Mouse (Mus musculus) heart, embryonic 13.5 days (tissue): ENCODE data around the gene Dnah17. TPM values are rescaled to one million over a fixed set of nuclear protein-coding genes. Genes with fewer than 3 reads are reported as not detected.

Source experiments
- ATAC-seq: fragments of 200-750 bp; cut with Nextera tagmentation; 2 replicates; pipeline ENCODE4 v1.8.0; 2017; ENCODE audit warnings: moderate TSS enrichment; ENCODE audit not compliant: insufficient number of reproducible peaks, low FRiP score, low TSS enrichment; ENCODE audit errors: extremely low read depth
- H3K27ac ChIP-seq: fragments of 300-500 bp; sonication (generic); replicated peaks from 2 replicates; pipeline ENCODE4 v1.5.1; 2015; ENCODE audit warnings: moderate library complexity, mild to moderate bottlenecking, inconsistent platforms
- H3K27me3 ChIP-seq: fragments of 300-500 bp; sonication (generic); replicated peaks from 2 replicates; pipeline ENCODE4 v1.6.1; 2015; ENCODE audit warnings: mild to moderate bottlenecking, inconsistent platforms
- H3K36me3 ChIP-seq: fragments of 300-500 bp; sonication (generic); 2 replicates; pipeline ENCODE4 v1.6.1; 2015; ENCODE audit warnings: mild to moderate bottlenecking, inconsistent platforms
- H3K4me1 ChIP-seq: fragments of 300-500 bp; sonication (generic); 2 replicates; pipeline ENCODE4 v1.6.1; 2015; ENCODE audit warnings: inconsistent platforms
- H3K4me2 ChIP-seq: fragments of 300-500 bp; sonication (generic); 2 replicates; pipeline ENCODE4 v1.6.1; 2015; ENCODE audit warnings: inconsistent platforms, mild to moderate bottlenecking, moderate library complexity
- H3K4me3 ChIP-seq: fragments of 300-500 bp; sonication (generic); 2 replicates; pipeline ENCODE4 v1.5.1; 2015; ENCODE audit warnings: moderate library complexity, mild to moderate bottlenecking, inconsistent platforms
- H3K9ac ChIP-seq: fragments of 300-500 bp; sonication (generic); 2 replicates; pipeline ENCODE4 v1.6.1; 2015; ENCODE audit warnings: inconsistent platforms, mild to moderate bottlenecking, moderate library complexity
- H3K9me3 ChIP-seq: fragments of 300-500 bp; sonication (generic); 2 replicates; pipeline ENCODE4 v1.6.1; 2016; ENCODE audit warnings: inconsistent platforms
- WGBS: fragments of 180-500 bp; shearing (Covaris S2); methylation state at CpG from one replicate; pipeline ENCODE4 v1.1.7; 2015; ENCODE audit warnings: mixed read lengths; 5-methylcytosine and 5-hydroxymethylcytosine counted together
- polyA plus RNA-seq: library from polyadenylated mRNA; unstranded; fragments of >200 nt; fragmentation: Nextera tagmentation; extraction: Ambion mirVana; gene quantifications from 2 replicates; pipeline ENCODE4 v1.2.1, GENCODE M21; 2015

Gene Dnah17
- polyA plus RNA-seq, 1 experiment from 2014 or later = 0.05 TPM

DNA sequence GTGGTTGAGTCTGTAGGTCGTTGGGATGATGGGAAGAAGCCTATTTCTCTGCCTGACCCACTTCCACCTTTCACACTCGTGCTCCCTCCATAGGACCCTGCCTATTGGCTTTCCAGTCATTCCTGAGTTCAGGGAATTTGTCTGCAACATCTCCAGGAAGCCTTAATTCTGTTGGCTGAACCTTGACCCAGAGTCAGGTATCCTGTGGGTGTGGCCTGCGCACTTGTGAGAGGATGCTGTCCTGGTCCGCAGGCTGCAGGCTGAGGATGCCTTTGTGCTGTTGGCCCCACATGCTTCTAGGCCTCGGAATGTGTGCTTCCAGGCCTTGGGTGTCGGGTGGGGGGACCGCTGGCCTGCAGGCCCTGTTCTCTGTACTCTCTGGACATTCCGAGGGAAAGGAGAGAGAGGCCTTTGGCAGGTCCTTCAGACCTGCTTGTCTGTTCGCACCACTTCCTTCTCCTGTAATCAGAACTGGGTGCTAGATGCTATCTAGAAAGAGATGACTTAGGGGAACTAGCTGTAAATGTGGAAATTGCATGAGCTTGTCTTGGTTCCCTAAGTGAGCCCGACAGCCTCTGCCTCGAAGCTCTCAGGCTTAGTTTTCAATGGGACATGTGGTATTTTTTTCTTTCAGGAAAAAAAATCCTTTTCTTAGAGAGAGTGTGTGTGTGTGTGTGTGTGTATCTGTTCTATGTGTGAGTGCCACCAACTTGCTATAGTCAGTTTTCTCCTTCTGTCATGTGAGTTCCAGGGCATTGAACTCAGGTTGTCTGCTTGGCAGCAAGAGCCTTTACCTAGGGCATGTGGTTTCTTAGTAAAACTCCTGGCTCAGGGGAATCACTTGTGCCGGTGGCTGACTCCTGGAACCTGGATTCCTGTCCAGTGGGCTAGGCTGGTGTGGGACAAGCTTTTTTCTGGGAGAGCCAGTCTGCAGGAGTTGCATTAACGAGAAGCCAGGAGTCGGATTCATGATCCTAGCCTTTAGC, 137.0 kb downstream of the Dnah17 start:
- Histone ChIP-seq H3K9ac (peak overlapping the region; percentile 71), H3K9me3 (no peaks in the 10 kb centered on the region), H3K36me3 (no peaks in the 10 kb centered on the region), H3K27ac (peak overlapping the region; percentile 87), H3K4me1 (peaks cover 82% of the 10 kb centered on the region), H3K4me3 (no peak overlapping the region), H3K4me2 (peak overlapping the region; percentile 34), H3K27me3 (no peaks in the 10 kb centered on the region)
- ATAC-seq = no peak
- 64% methylated on average over 14 of the region's 14 CpGs for WGBS

DNA sequence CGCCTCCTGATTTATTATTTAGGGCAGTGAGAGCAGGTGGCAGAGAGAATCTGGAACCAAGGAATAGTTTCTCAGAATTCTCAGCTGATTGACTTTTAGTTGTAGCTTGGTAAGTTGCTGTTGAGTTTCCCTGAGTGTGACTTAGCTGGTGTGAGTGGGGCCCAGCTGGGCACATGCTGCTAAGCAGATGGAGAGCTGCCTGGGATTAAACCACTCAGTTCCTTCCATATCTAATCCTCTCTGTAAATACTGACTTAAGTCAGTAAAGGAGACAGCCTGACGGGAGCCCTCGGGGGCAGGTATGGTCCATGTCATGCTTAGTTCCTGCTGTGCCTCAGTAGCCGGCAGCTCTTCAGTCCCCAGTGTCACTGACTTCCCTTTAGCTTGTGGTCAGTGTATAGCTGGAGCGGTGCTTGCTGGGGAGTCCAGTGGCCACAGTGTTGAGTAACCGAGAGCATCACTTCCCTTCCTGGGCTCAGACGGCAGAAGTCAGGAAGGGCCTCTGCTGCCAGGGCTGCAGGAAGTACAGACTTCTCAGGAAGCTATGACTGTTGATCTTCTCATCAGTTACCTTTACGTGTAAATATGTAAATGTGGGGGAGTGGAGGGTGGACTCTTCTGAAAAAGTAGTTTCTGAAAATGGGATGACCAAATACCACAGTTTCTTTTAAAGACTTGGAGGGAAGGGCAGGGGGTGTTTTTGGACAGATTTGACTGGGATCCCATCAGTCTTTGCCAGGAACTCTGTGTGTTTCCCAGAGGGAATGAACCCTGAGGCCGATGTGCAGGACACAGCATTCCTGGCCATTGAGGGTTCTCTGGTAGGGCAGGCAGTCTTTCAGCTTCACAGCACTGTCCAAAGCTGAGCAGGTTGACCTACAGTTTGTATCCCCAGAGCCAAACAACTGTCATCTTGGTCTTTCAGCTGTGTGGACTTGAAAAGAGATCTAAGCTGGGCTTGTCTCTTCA, 138.6 kb downstream of the Dnah17 start:
- Histone ChIP-seq H3K4me1 (peaks cover 91% of the 10 kb centered on the region), H3K9me3 (no peaks in the 10 kb centered on the region), H3K9ac (peak overlapping the region; percentile 42; the same call in 1 of the 2 replicates), H3K27ac (0 out of 2 replicates have a peak overlapping the region, but pooled peaks have one; percentile 12), H3K4me3 (no peak overlapping the region), H3K36me3 (no peaks in the 10 kb centered on the region), H3K27me3 (no peaks in the 10 kb centered on the region), H3K4me2 (no peak overlapping the region)
- WGBS = 55% methylated on average over 9 of the region's 9 CpGs
- ATAC-seq = no peak

DNA sequence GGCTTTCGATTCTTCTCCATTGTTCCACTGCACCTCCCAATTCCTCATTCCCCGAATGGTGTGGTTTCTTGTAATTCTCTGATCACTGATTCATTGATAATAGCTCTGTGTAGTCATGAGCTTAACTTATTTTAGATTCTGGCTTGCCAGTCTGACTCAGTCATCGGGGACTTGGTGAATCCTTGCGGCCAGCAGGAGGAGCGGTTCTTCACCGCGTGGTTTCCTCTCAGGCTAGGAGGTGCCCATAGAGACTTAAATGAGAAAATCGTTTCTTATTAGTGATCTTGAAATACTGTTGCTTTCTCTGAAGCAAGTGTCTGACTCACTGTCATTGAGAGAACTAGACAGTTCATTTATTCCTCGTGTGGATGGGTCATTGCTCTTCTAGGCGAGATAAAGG, 140.5 kb downstream of the Dnah17 start:
- H3K27ac ChIP-seq = 0 out of 2 replicates have a peak overlapping the region, but pooled peaks have one; percentile 12

DNA sequence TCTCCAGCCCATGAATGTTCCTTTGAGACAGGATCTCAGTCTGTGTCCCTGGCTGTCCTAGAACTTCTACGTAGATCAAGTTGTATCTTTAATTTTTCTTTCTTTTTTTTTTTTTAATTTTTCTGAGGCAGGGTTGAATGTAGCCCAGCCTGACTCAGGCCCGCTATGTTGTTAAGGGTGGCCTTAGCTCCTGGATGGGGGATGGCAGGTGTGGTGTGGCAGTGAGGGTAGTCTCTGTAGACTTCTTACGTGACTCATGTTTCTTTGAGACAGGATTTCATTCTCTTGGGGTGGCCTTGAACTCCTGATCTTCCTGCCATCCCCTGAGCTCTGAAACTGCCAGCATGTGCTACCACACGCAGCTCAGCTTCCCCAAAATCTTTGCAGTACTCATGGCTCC, 141.2 kb downstream of the Dnah17 start:
- Histone ChIP-seq H3K9me3 (no peaks in the 10 kb centered on the region), H3K4me3 (no peak overlapping the region), H3K4me2 (no peak overlapping the region), H3K4me1 (peaks cover 76% of the 10 kb centered on the region), H3K36me3 (no peaks in the 10 kb centered on the region), H3K27ac (no peak overlapping the region), H3K27me3 (no peaks in the 10 kb centered on the region), H3K9ac (peak overlapping the region; percentile 28; the same call in 1 of the 2 replicates)
- no peak for ATAC-seq
- WGBS = 89% methylated on average over 4 of the region's 4 CpGs

More for the DNA sequence above, 140.5 kb downstream of the Dnah17 start:
- Histone ChIP-seq H3K4me1 (peaks cover 83% of the 10 kb centered on the region), H3K9me3 (no peaks in the 10 kb centered on the region), H3K4me3 (no peak overlapping the region), H3K9ac (peak overlapping the region; percentile 10; the same call in 1 of the 2 replicates), H3K27me3 (no peaks in the 10 kb centered on the region), H3K4me2 (no peak overlapping the region), H3K36me3 (no peaks in the 10 kb centered on the region)
- WGBS = 35% methylated on average over 10 of the region's 10 CpGs
- ATAC-seq = no peak

DNA sequence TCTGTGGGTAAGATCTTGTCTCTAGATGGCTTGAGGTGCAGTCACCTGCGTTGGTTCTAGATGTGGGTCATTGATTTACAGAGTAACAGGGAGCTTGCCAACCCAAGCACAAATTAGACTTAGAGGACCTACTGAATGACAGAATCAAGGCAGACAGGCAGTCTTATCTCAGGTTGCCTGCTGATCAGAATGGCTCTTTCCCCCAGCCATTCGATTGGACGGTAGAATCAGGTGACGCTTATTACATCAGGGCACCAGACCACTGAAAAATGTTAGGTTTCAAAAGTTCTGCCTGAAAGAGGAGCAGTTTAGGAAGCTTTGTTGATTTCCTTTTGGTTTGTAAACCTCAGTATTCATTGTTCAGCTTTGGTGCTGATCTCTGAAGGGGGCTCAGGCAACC, 142.5 kb downstream of the Dnah17 start:
- Histone ChIP-seq H3K9me3 (no peaks in the 10 kb centered on the region), H3K9ac (peak overlapping the region; percentile 93), H3K27ac (no peak overlapping the region), H3K4me2 (peak overlapping the region; percentile 90), H3K27me3 (no peaks in the 10 kb centered on the region), H3K36me3 (no peaks in the 10 kb centered on the region), H3K4me3 (peak overlapping the region; percentile 96), H3K4me1 (peaks cover 63% of the 10 kb centered on the region)
- WGBS = 58% methylated on average over 4 of the region's 4 CpGs
- no peak for ATAC-seq

DNA sequence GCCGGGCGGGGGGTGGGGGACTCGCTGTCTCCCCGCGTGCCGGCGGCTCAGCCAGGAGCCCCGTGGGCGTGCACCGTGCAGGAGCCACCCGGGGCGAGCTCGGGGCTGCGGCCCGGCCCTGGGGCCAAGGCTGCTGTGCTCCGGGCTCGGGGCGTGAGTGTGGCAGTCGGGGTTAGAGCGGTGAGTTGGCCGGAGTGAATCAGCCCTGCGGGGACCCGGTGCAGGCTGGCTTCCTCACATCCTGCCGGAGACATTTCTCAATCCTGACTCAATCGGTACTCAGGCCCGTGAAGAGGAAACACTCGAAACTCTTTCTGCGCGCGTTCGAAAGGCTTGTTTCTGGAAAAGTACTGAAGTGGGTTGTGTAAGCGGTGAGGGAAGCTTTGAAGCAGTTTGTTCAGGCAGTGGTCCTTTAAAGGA, 143.4 kb downstream of the Dnah17 start:
- H3K4me3 ChIP-seq = peak overlapping the region; percentile 96
- no peaks in the 10 kb centered on the region for H3K27me3 ChIP-seq
- H3K9ac ChIP-seq = peak overlapping the region; percentile 93
- no peak; the same call in 1 of the 2 replicates for ATAC-seq
- H3K36me3 ChIP-seq = no peaks in the 10 kb centered on the region
- whole genome bisulfite sequencing = under 1% methylated on average over 32 of the region's 32 CpGs
- peak overlapping the region; percentile 90 for H3K4me2 ChIP-seq
- H3K9me3 ChIP-seq = no peaks in the 10 kb centered on the region
- H3K4me1 ChIP-seq = peaks cover 54% of the 10 kb centered on the region
- H3K27ac ChIP-seq = peak overlapping the region; percentile 76

DNA sequence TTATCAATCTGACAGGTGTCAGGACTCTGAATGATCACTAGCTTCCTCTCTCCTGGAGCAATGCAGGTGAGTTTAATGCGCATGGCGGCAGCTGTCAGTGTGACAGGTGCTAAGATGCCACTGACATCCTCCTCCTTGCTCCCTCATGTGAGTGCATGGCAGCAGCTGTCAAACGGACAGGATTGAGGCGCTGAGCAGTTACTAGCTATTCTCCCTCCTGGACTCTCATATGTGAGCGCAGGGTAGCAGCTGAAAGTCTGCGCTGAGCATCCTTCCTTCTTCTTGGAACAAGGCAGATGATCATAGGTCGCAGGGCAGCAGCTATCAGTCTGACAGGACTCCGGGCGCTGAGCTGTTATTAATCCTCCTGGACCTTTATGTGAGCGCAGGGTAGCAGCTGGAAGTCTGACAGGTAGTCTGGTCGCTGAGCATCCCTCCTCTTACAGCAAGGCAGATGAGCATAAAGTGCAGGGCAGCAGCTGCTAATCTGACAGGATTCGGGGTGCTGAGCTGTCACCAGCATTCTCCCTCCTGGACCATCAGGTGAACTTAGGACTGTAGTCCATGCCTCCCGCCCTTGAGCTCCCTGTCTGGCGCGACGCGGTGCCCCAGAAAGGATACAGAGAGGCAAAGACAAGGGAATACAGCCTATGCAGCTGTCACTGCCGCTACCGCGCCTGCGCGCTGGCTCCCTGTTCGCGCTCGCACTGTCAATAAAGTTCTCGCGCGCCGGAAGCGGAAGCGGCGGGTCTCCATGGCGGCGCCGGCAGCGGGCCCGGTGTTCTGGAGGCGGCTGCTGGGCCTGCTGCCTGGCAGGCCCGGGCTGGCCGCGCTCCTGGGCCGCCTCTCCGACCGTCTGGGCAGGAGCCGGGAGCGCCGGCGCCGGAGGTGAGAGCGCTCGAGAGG, 144.1 kb downstream of the Dnah17 start, which contains the start of gene Pgs1:
Pgs1 (plus strand) TSS at position 167 of the 906 bp plus-strand sequence.
- Histone ChIP-seq H3K27ac (peak within 1 kb of the TSS; percentile 76), H3K4me2 (peak within 1 kb of the TSS; percentile 90), H3K27me3 (no peaks in the 10 kb centered on the region), H3K4me1 (peaks cover 48% of the 10 kb centered on the region), H3K36me3 (no peaks in the 10 kb centered on the region), H3K9ac (peak within 1 kb of the TSS; percentile 93), H3K9me3 (no peaks in the 10 kb centered on the region), H3K4me3 (peak within 1 kb of the TSS; percentile 96)
- peak; percentile 79 for ATAC-seq
- 6% methylated on average over 50 of the region's 51 CpGs for WGBS

DNA sequence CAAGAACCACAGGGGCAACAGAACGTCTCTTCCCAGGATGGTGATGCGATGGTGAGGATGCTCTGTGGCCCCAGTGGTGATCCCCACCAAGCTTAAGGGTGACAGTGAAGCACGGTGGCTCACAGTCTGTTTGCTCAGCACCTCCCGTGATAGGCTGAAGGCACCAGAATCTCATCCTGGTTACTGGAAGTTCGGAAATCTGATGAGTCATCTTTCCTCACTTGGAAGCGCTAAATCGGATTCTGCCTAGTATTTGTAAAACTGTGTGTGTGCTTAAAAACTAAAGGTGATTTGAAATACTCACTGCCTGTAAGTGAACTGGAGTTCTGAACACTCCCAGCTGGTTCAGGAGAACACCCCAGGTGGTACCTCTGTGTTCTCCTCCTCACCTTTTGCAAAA, 146.7 kb downstream of the Dnah17 start:
- 46% methylated on average over 7 of the region's 7 CpGs for WGBS
- H3K4me3 ChIP-seq = no peak overlapping the region
- H3K9me3 ChIP-seq = no peaks in the 10 kb centered on the region
- H3K36me3 ChIP-seq = no peaks in the 10 kb centered on the region
- H3K4me1 ChIP-seq = peaks cover 21% of the 10 kb centered on the region
- no peak overlapping the region for H3K9ac ChIP-seq
- H3K27me3 ChIP-seq = no peaks in the 10 kb centered on the region
- H3K27ac ChIP-seq = no peak overlapping the region
- ATAC-seq = no peak
- H3K4me2 ChIP-seq = no peak overlapping the region

DNA sequence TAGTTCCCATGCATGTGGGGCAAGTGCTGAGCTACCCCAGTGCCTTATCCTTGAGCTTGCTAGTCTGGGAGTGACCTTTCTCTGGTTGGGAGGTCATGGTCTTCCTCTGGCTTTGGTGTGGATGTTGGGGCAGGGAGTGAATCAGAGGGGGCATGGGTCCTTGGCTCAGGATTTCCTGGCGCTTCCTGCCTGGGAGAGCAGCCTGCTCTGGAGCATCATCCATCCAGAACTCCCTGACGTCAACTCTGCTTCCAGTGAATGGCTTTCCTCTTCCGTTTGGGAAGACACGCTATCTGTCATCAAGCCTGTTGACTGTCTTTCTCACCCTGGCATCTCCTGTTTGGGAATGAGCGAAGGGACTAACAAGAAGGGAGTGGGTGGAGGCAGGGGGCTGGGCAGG, 148.0 kb downstream of the Dnah17 start:
- Histone ChIP-seq H3K9ac (no peak overlapping the region), H3K9me3 (no peaks in the 10 kb centered on the region), H3K27me3 (no peaks in the 10 kb centered on the region), H3K4me1 (peaks cover 9% of the 10 kb centered on the region), H3K4me3 (no peak overlapping the region), H3K4me2 (no peak overlapping the region), H3K36me3 (no peaks in the 10 kb centered on the region), H3K27ac (no peak overlapping the region)
- 37% methylated on average over 5 of the region's 5 CpGs for WGBS
- no peak for ATAC-seq

DNA sequence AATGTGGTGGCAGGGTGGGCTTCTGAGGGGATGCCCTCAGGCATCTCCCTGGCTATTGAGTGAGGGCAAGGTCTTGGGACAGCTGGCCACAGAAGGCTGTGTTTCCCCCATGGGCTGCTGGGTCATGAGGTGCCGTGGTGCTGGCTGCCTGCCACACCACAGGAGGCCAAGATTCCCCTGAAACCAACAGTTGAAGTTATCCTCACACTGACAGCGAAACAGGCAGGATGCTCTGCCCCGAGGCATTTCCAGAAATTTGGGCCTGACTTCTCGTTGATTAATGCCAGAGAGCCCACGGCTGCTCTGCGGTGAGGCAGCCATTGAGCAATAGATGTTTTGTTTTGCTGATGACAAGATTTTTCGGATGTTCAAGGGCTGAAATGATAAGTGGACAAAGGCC, 151.0 kb downstream of the Dnah17 start:
- no peaks in the 10 kb centered on the region for H3K36me3 ChIP-seq
- peaks cover 21% of the 10 kb centered on the region for H3K4me1 ChIP-seq
- no peak overlapping the region for H3K4me2 ChIP-seq
- no peak overlapping the region for H3K4me3 ChIP-seq
- no peaks in the 10 kb centered on the region for H3K9me3 ChIP-seq
- H3K9ac ChIP-seq = no peak overlapping the region
- no peaks in the 10 kb centered on the region for H3K27me3 ChIP-seq
- WGBS = 52% methylated on average over 7 of the region's 7 CpGs
- H3K27ac ChIP-seq = no peak overlapping the region
- no peak for ATAC-seq
